Mouse (Mus musculus) B cell, adult 2 months (primary cell): ENCODE data around the gene Isx.

Experiments
- DNase-seq, 2 experiments: peaks; one replicate each; pipeline ENCODE4 v3.0.0; 2022

Isx gene

GRCm38 (mm10) chr8:74872940-74873339 is at the start of gene Isx:
Gene Isx (plus strand): TSS chr8:74873173.
- DNase-seq = no peak

- DNase-seq = no peak
Observed at GRCm38 (mm10) chr8:74827689-74828088, 45.3 kb upstream of the Isx start.

DNA sequence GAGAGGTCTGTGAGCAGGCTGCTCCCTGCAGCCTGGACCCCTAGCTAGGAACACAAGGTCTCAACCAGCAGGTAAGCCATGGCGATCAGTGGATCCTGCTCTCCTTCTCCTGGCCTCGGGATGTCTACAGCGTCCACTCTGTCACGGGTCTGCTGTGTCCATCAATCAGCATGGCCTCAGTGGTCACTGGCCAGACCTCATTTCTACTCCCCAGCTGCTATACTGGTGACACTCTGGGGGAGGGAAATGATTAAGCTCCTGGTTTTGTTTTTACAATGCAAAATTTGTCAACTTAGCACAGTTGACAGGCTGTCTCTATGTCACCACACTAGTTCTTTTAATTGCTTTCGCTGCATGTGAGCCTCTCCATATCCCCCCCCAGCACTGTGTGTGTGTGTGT is 41.7 kb upstream of the Isx start:
- DNase-seq = no peak

DNA sequence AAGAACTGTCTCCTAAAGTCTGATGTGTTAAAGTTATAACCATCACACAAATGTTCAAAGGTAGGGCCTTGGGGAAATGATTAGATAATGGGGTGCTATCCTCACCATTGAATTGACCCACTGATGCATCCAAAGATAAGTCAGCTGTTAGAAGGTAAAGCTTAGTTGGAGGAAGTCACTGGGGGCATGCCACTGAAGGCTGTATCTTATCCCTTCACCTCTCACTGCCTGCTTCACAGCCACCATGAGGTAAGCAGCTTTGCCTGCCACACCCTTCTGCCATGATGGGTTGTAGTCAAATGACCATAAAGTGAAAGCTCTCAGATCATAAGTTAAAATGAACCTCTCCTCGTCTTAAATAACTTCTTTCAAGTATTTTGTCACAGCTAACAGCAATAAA is 38.7 kb upstream of the Isx start:
- no peak for DNase-seq

GRCm38 (mm10) chr8:74847376-74848048 is 25.5 kb upstream of the Isx start:
- no peak for DNase-seq

GRCm38 (mm10) chr8:74848707-74849106 is 24.3 kb upstream of the Isx start:
- no peak for DNase-seq

DNA sequence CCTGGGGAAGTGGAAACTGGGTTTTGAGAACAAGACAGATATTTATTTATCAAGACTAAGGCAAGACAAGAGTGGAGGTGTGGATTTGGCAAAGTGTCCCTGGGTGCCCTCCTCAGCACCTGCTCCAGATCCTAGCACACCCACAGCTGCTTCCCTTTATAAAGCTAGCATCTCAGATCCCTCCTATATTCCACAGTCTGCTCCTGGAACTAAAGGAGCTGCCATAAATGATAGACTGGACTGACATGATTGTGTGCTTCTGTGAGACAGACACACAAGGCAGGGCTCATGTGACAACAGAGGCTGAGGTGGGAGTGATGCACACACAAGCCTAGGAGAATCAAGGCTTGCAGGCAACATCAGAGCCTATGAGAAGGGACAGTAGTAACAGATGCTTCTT is 22.0 kb upstream of the Isx start:
- DNase-seq = no peak

DNA sequence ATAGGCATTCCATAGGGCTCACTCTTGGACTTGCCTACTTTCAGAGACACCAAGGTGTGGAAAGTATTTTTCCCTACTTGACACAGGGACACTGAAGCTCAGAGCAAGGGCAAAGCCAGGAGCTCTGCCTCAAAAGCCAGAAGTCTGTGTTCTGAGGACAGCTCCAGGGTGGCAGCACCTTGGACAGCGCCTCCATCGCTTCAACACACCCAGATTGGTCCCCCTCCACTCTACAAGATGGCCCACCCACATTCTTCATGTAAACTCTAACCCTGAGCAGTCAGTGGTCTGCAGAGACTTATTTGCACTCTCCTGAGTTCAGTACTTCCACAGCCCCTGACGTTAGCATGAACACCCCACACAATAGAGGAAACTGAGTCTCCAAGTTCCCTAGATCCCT is 21.1 kb upstream of the Isx start:
- no peak for DNase-seq

GRCm38 (mm10) chr8:74853488-74853887 is 19.5 kb upstream of the Isx start:
- no peak for DNase-seq

DNA sequence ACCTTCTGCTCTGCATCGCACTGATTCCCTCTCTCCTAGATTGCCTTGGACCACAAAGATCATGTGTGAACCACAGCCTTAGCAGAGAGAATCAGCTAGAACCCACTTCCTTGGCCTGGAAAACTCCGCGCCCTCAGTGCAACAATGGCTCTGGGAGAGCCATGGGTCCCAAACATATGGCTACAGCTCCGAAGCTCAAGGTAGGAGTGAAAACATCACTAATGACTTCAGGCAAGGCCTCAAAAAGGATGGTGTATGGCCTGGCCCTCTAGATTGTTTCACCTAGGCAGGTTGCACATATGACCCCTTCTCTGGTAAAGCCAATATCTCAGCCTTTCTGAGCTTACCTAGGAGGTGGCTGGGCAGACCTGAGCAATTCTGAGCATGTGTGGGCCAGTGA is 18.2 kb upstream of the Isx start:
- DNase-seq = no peak

DNA sequence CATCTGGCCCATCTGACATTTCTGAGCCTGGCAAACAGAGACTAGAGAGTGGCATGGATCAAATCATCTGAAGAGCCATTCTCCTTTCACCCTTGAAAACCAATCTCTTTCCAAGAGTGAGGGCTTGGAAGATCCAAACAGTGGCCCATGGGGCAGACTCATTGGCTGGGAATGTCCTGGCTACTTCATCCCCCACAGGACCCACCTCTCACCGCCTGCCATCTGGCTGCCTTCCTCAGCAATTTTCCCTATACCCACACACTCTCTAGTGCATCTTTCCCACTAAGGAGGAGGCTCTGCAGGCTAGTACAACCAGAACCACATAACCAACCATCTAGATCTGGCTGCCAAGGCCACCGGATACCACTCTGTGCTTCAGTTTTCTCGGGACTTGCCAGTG is 17.6 kb upstream of the Isx start:
- DNase-seq = no peak

GRCm38 (mm10) chr8:74859241-74859640 is 13.7 kb upstream of the Isx start:
- DNase-seq = no peak

GRCm38 (mm10) chr8:74860449-74860848 is 12.5 kb upstream of the Isx start:
- no peak for DNase-seq

DNA sequence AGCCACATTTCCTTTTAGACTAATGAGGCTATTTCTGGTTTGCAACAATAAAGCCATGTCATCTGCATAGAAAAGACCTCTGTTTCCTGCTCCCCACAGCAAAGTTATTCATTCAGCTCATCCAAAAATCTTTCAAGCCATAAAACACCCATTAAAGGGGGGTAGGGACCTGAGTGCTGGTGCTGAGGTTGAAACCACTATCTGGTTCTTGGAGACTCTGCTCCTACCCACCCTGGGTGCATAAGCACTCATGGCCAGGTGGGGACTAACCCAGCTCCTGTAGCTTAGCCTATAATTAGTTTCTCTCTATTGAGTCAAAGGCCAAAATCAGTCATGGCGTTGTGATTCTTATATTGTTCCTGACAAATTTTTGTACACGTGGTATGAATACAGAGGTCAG is 10.4 kb upstream of the Isx start:
- DNase-seq = no peak

- DNase-seq = no peak
Observed at GRCm38 (mm10) chr8:74870346-74870949, 2.5 kb upstream of the Isx start.

- no peak for DNase-seq
Observed at GRCm38 (mm10) chr8:74871686-74872085, 1.3 kb upstream of the Isx start.

DNA sequence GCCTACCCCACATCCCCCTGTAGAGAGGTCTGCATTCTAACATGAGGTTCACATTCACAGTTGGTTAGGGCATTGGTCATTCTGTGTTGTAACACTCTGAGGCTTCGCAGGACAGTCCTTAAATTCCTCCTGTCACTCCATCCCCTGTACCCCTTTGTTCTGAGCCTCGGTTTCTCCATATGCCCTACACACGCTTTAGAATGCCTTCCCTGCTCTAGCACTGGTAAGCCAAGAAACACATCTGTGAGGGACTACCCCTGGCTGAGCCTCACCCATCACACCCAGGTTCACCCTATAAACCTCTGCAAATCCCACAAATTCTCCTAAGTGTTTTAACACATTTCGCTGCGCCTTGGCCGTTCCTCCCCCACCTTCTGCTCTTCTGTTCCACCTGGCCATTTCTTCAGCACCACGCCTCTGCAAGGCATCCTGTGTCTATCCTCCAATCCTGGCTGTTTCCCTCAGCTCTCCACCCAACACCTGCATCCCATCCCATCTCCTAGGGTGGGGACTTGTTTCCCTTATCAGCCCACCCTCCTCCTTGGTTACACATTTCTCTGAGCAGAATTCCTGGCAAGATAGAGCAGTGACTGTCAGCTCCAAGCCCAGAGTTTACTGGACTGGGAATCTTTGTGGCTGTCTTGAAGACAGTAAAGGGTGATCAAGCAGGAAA is 686 bp upstream of the Isx start:
- no peak for DNase-seq

DNA sequence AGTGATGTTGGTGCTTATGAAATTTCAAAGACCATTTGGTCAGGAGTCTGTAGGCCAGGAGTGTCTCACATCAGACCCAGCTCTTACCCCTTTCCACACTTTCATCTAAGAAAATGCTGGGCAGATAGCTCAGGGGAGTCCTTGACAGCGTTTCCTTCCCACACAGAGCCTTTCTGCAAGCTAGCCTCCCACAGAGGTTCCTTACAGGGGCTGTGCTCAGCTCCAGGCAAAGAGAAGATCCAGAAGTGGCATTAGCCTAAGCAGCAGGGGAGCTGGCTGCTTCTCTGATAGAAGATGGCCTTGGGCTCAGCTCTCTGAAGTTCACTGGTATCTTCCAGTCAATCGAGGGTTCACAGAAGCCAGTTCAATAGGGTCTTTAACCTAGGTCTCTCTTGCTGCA is 1.6 kb downstream of the Isx start:
- no peak for DNase-seq

GRCm38 (mm10) chr8:74878637-74879036 is 5.7 kb downstream of the Isx start:
- DNase-seq = no peak

GRCm38 (mm10) chr8:74888763-74889162 is 15.8 kb downstream of the Isx start:
- DNase-seq = no peak

GRCm38 (mm10) chr8:74891030-74891429 is 18.1 kb downstream of the Isx start:
- DNase-seq = no peak

DNA sequence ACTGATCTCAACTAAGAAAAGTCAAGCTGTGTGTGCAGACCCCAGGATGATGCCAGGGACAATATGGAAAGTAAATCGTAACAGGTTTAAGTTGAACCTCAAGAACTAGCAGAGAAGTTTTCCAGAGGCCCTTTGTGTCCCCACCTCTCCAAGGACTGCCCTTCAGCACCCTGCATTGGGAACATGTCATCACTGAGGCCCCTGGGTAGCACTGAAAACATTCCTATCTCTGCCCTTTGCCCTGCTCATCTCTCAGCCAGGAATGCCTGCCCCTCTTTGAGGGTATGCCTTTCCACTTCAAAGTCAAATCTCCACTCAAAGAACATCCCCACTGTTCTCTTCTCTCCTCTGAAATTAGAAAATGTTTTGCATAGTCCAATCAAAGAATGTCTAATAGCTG is 23.3 kb downstream of the Isx start:
- no peak for DNase-seq

DNA sequence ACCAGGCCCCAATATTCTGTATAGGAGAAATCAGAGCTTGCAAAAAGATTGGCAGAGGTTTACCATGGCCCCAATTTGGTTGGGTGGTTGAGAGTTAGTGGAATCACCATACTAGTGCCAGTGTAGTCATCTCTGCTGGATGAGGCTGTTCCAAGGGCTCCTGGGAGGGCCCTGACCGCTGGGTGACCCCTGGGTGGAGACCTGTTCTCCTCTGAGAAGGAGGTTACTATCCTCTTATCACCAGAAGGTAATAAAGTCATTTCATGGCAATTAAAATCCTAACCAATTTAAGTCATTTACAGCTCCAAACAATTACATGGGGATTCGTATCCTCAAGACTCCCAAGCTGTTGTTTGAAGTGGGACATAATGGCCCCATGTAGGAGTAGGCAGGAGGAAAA is 24.3 kb downstream of the Isx start:
- no peak for DNase-seq

GRCm38 (mm10) chr8:74899796-74900195 is 26.8 kb downstream of the Isx start:
- no peak for DNase-seq

DNA sequence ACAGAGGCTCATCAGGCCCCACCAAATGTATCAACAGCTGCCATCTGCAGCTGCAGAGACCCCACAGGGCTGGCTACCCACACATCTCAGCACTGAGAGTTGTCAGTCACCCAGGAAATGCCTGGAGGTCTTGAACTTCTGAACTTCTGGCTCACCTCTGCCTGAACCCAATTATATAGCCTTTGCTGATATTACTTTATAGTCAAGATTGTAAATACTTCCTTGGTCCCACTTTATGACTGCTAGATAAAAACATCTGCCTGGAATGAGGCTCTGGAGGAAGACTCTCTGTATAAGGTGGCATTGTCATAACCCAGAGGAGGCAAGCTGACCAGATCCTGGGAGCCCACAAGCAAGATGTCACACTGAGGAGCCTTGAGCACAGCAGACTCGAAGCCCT is 28.8 kb downstream of the Isx start:
- DNase-seq = no peak
